Mouse (Mus musculus): ENCODE measurements around the gene Fbxo21.
A peak's percentile ranks its signal among the peaks of the same experiment; 100 is the strongest.

Gene Fbxo21

GRCm38 (mm10) chr5:118023053-118023452 is 46.5 kb downstream of the Fbxo21 start:
- no peak for DNase-seq (ENCODE audit: low read depth, low spot score)
- Histone ChIP-seq H3K27me3 (ENCODE audit: control insufficient read depth, insufficient read depth, low read length, poor library complexity, severe bottlenecking) (peaks cover 4% of the 10 kb centered on the region; the same call in 1 of the 2 replicates), H3K36me3 (ENCODE audit: control insufficient read depth, insufficient read depth, low read length, poor library complexity, severe bottlenecking) (no peaks in the 10 kb centered on the region)

GRCm38 (mm10) chr5:118025880-118026279 is 49.4 kb downstream of the Fbxo21 start:
- no peaks in the 10 kb centered on the region for H3K36me3 ChIP-seq (ENCODE audit: control insufficient read depth, insufficient read depth, low read length, poor library complexity, severe bottlenecking)
- DNase-seq (ENCODE audit: low read depth, low spot score), result no peak
- peaks cover 5% of the 10 kb centered on the region; the same call in 1 of the 2 replicates for H3K27me3 ChIP-seq (ENCODE audit: control insufficient read depth, insufficient read depth, low read length, poor library complexity, severe bottlenecking)

DNA sequence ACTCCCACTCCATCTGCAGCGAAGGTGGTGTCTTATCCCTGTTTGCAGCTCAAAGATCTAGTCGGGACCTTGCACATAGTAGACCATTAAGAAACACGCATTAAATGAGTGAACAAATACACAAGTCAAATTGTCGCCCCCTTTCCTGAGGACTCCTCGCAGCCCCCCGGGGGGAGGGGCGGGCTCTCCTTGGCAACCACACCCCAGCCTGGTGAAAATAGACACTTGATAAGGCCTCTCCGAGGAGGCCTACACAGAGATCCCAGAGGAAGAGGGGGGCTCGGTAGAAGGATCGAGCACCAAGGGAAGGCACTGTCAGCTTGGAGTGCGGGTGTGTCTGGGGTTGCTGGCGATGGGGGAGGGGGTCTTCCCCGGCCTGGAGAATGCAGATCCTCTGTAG is 49.8 kb downstream of the Fbxo21 start:
- DNase-seq (ENCODE audit: low read depth, low spot score), result no peak
- Histone ChIP-seq H3K27me3 (ENCODE audit: control insufficient read depth, insufficient read depth, low read length, poor library complexity, severe bottlenecking) (peaks cover 5% of the 10 kb centered on the region; the same call in 1 of the 2 replicates), H3K36me3 (ENCODE audit: control insufficient read depth, insufficient read depth, low read length, poor library complexity, severe bottlenecking) (no peaks in the 10 kb centered on the region)

GRCm38 (mm10) chr5:118027101-118027697 is 50.7 kb downstream of the Fbxo21 start:
- DNase-seq (ENCODE audit: low read depth, low spot score), result no peak
- H3K36me3 ChIP-seq (ENCODE audit: control insufficient read depth, insufficient read depth, low read length, poor library complexity, severe bottlenecking), result no peaks in the 10 kb centered on the region
- peaks cover 5% of the 10 kb centered on the region; the same call in 1 of the 2 replicates for H3K27me3 ChIP-seq (ENCODE audit: control insufficient read depth, insufficient read depth, low read length, poor library complexity, severe bottlenecking)

GRCm38 (mm10) chr5:118027698-118028190 is 51.2 kb downstream of the Fbxo21 start, which contains the start of gene Tesc:
Gene Tesc, plus strand, starts transcription at chr5:118027743.
- no peaks in the 10 kb centered on the region for H3K36me3 ChIP-seq (ENCODE audit: control insufficient read depth, insufficient read depth, low read length, poor library complexity, severe bottlenecking)
- DNase-seq (ENCODE audit: low read depth, low spot score), result no peak
- peaks cover 5% of the 10 kb centered on the region; the same call in 1 of the 2 replicates for H3K27me3 ChIP-seq (ENCODE audit: control insufficient read depth, insufficient read depth, low read length, poor library complexity, severe bottlenecking)

DNA sequence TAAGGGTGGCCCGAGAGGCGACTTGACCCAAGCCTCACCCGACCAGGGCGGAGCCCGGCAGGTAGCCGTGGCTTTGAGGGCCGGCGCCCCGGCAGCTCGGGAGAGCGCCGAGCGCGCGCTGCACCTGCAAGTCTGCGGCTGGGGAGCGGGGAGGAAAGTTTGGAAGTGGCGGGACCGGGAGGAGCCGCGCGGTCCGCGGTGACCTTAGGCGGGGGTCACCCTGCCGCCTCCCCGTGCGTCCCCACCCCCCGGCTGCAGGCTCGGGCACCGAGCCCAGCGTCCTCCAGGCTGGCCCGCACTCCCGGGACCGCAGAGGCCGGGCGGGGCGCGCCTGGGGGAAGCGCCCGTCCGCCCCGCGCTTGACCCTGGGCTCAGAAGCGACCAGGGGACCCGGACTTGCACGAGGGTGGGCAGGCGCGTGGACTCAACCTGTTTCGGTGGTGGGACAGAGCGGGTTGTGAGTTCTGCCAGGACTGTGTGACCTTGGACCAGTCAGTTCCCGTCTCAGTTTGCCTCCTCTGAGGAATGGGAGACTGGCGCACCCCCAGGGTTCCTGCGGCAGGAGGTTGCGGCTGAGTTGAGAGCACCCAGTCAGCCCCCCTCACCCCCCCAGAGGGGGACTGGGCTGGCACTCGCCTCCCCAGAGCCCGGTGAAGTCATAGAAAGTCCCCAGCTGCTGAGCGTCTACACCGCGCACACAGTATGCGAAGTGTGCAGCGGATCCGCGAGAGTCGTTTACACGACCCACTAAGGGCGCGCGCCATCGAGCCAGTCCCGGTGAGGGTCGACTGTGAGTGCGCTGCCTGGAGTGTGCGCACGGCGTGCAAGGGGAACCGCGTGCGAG is 51.9 kb downstream of the Fbxo21 start:
- DNase-seq (ENCODE audit: low read depth, low spot score), result no peak
- no peaks in the 10 kb centered on the region for H3K36me3 ChIP-seq (ENCODE audit: control insufficient read depth, insufficient read depth, low read length, poor library complexity, severe bottlenecking)
- H3K27me3 ChIP-seq (ENCODE audit: control insufficient read depth, insufficient read depth, low read length, poor library complexity, severe bottlenecking), result peaks cover 5% of the 10 kb centered on the region; the same call in 1 of the 2 replicates

DNA sequence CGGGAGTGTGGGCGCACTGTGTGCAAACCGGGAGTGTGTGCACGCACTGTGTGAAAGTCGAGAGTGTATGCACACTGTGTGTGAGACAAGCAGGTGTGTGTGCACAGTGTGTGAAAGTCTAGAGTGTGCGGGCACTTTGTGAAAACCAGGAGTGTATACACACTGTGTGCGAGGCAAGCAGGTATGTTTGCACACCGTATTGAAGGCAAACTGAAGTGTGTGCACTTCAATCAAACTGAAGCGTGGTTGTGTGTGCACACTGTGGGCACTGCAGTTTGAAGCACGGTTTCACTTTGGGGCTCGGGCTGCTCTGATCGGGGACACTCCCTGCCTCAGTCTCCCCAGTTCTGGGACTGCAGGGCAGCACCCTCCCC is 52.5 kb downstream of the Fbxo21 start:
- H3K27me3 ChIP-seq (ENCODE audit: control insufficient read depth, insufficient read depth, low read length, poor library complexity, severe bottlenecking), result peaks cover 5% of the 10 kb centered on the region; the same call in 1 of the 2 replicates
- no peaks in the 10 kb centered on the region for H3K36me3 ChIP-seq (ENCODE audit: control insufficient read depth, insufficient read depth, low read length, poor library complexity, severe bottlenecking)
- no peak for DNase-seq (ENCODE audit: low read depth, low spot score)

- DNase-seq (ENCODE audit: low read depth, low spot score), result peak; percentile 25
- peaks cover 5% of the 10 kb centered on the region; the same call in 1 of the 2 replicates for H3K27me3 ChIP-seq (ENCODE audit: control insufficient read depth, insufficient read depth, low read length, poor library complexity, severe bottlenecking)
- H3K36me3 ChIP-seq (ENCODE audit: control insufficient read depth, insufficient read depth, low read length, poor library complexity, severe bottlenecking), result no peaks in the 10 kb centered on the region
Observed at GRCm38 (mm10) chr5:118029420-118029819, 52.9 kb downstream of the Fbxo21 start.

GRCm38 (mm10) chr5:118030022-118030675 is 53.6 kb downstream of the Fbxo21 start:
- DNase-seq (ENCODE audit: low read depth, low spot score), result no peak
- Histone ChIP-seq H3K27me3 (ENCODE audit: control insufficient read depth, insufficient read depth, low read length, poor library complexity, severe bottlenecking) (peaks cover 5% of the 10 kb centered on the region; the same call in 1 of the 2 replicates), H3K36me3 (ENCODE audit: control insufficient read depth, insufficient read depth, low read length, poor library complexity, severe bottlenecking) (no peaks in the 10 kb centered on the region)

GRCm38 (mm10) chr5:118031059-118031458 is 54.5 kb downstream of the Fbxo21 start:
- DNase-seq (ENCODE audit: low read depth, low spot score), result no peak
- Histone ChIP-seq H3K27me3 (ENCODE audit: control insufficient read depth, insufficient read depth, low read length, poor library complexity, severe bottlenecking) (peaks cover 5% of the 10 kb centered on the region; the same call in 1 of the 2 replicates), H3K36me3 (ENCODE audit: control insufficient read depth, insufficient read depth, low read length, poor library complexity, severe bottlenecking) (no peaks in the 10 kb centered on the region)

GRCm38 (mm10) chr5:118031508-118031907 is 55.0 kb downstream of the Fbxo21 start:
- DNase-seq (ENCODE audit: low read depth, low spot score), result no peak
- Histone ChIP-seq H3K36me3 (ENCODE audit: control insufficient read depth, insufficient read depth, low read length, poor library complexity, severe bottlenecking) (no peaks in the 10 kb centered on the region), H3K27me3 (ENCODE audit: control insufficient read depth, insufficient read depth, low read length, poor library complexity, severe bottlenecking) (peaks cover 5% of the 10 kb centered on the region; the same call in 1 of the 2 replicates)

GRCm38 (mm10) chr5:118033328-118033727 is 56.8 kb downstream of the Fbxo21 start:
- Histone ChIP-seq H3K36me3 (ENCODE audit: control insufficient read depth, insufficient read depth, low read length, poor library complexity, severe bottlenecking) (no peaks in the 10 kb centered on the region), H3K27me3 (ENCODE audit: control insufficient read depth, insufficient read depth, low read length, poor library complexity, severe bottlenecking) (no peaks in the 10 kb centered on the region)
- no peak for DNase-seq (ENCODE audit: low read depth, low spot score)

GRCm38 (mm10) chr5:118033740-118034139 is 57.2 kb downstream of the Fbxo21 start:
- H3K27me3 ChIP-seq (ENCODE audit: control insufficient read depth, insufficient read depth, low read length, poor library complexity, severe bottlenecking), result no peaks in the 10 kb centered on the region
- no peak for DNase-seq (ENCODE audit: low read depth, low spot score)
- no peaks in the 10 kb centered on the region for H3K36me3 ChIP-seq (ENCODE audit: control insufficient read depth, insufficient read depth, low read length, poor library complexity, severe bottlenecking)

DNA sequence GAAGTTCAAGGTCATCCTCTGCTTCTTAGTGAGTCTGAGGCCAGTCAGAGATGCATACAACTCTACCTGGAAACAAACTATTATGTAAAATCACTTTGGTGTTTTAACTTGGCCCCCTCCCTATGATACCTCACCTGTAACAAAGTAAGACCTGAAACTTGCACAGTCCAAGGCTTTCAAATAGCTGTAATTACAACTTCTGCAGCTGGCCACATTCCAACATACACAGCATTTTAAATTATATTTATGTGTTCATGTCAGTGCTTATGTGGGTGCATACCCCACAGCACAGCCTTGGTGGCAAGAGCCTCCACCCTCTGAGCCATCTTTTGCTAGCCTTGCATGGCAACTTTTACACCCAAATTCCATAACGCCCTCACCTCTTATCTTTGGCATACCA is 58.1 kb downstream of the Fbxo21 start:
- DNase-seq (ENCODE audit: low read depth, low spot score), result no peak
- Histone ChIP-seq H3K36me3 (ENCODE audit: control insufficient read depth, insufficient read depth, low read length, poor library complexity, severe bottlenecking) (no peaks in the 10 kb centered on the region), H3K27me3 (ENCODE audit: control insufficient read depth, insufficient read depth, low read length, poor library complexity, severe bottlenecking) (no peaks in the 10 kb centered on the region)
